ENCODE assay signal across 10 mouse cellular contexts in genomic region chr11:43633658-43634401, GRCm38 (mm10). TPM values are rescaled to one million over a fixed set of nuclear protein-coding genes. Genes with fewer than 3 reads are reported as not detected.
A peak's percentile ranks its signal among the peaks of the same experiment; 100 is the strongest.
DNase-seq lines count a peak whose midpoint lies in the region; ATAC-seq and TF ChIP-seq lines count a peak whose summit lies in the region.
"Had no signal": no experiment of that assay in that cellular context is flagged by ENCODE, and none has a peak within 500 bp of the region (broad histone marks: within the 10 kb centered on the region; RNA-seq: fewer than 3 reads in every experiment).

No protein-coding gene starts in this region.

- no peaks in the 10 kb centered on the region for H3K27me3 ChIP-seq in intestine, embryonic 14.5 days (replicated peaks; ENCODE audit: control insufficient read depth, insufficient read depth, low read length)
- no peaks in the 10 kb centered on the region for H3K27me3 ChIP-seq in thymus, adult 2 months (ENCODE audit: control insufficient read depth, insufficient read depth, low read length)

- H3K27ac ChIP-seq in intestine, embryonic 14.5 days (ENCODE audit: low read depth), result peak overlapping the region; percentile 74
- H3K27ac ChIP-seq in thymus, adult 2 months (ENCODE audit: control insufficient read depth, insufficient read depth, low read length), result no peak overlapping the region

- intact Hi-C loops in left cerebral cortex, postnatal 4 days (cut with DNase I), result no loop called here

- H3K4me1 ChIP-seq in intestine, embryonic 14.5 days (replicated peaks; ENCODE audit: control insufficient read depth, insufficient read depth, low read length), result peaks cover 26% of the 10 kb centered on the region
- no peaks in the 10 kb centered on the region for H3K4me1 ChIP-seq in thymus, adult 2 months (replicated peaks; ENCODE audit: control insufficient read depth, insufficient read depth, low read length)

- no peaks in the 10 kb centered on the region for H3K36me3 ChIP-seq in intestine, embryonic 14.5 days (ENCODE audit: control insufficient read depth, insufficient read depth, low read length)
- H3K36me3 ChIP-seq in thymus, adult 2 months (ENCODE audit: control insufficient read depth, insufficient read depth, low read length), result no peaks in the 10 kb centered on the region

- no peak overlapping the region for H3K4me3 ChIP-seq in intestine, embryonic 14.5 days (ENCODE audit: low read depth, low read length)
- no peak overlapping the region for H3K4me3 ChIP-seq in thymus, adult 2 months (ENCODE audit: control insufficient read depth, insufficient read depth, low read length)

- 7% methylated on average over 18 of the region's 19 CpGs for WGBS in intestine, embryonic 14.5 days
- WGBS in thymus, adult 2 months, result 43% methylated on average over 19 of the region's 19 CpGs

- no peak for TF ChIP-seq CTCF in thymus, adult 2 months (IDR thresholded peaks at IDR 0.05; ENCODE audit: borderline replicate concordance, control insufficient read depth, extremely low read depth, insufficient read depth, low read length, poor library complexity)

- no peak overlapping the region for H3K9ac ChIP-seq in intestine, embryonic 14.5 days (ENCODE audit: low read length)

- H3K9me3 ChIP-seq in intestine, embryonic 14.5 days (ENCODE audit: control insufficient read depth, low read length), result no peaks in the 10 kb centered on the region

- peak; percentile 45 for DNase-seq in Muller cell, postnatal 12 days (ENCODE audit: inconsistent ontology term)
- DNase-seq in embryo, embryonic 9.5 days (ENCODE audit: extremely low spot score), result peak; percentile 76
- DNase-seq in heart, adult 11 months, result peak; percentile 98
- peak; percentile 86 for DNase-seq in intestine, embryonic 14.5 days (ENCODE audit: low spot score)
- peak; percentile 56 for DNase-seq in left cerebral cortex, postnatal 4 days
- peak; percentile 31 for DNase-seq in right cerebral cortex, postnatal 25 days
- no peak for DNase-seq in thymus, adult 2 months

- peak overlapping the region; percentile 26; the same call in 1 of the 2 replicates for H3K4me2 ChIP-seq in intestine, embryonic 14.5 days (ENCODE audit: low read length)

- ATAC-seq in intestine, embryonic 14.5 days (replicated peaks; ENCODE audit: low FRiP score, low TSS enrichment, low read depth), result peak; percentile 94
- peak; percentile 51 for ATAC-seq in megakaryocyte progenitor cell, adult 5-6 weeks (replicated peaks; ENCODE audit: poor library complexity)

- TF ChIP-seq POLR2A in thymus, adult 2 months (IDR thresholded peaks at IDR 0.05; ENCODE audit: control insufficient read depth, extremely low read depth, insufficient read depth, low read length, poor library complexity), result no peak

RNA-seq across cellular contexts. Expression of gene Fabp6, which starts 32.5 kb away (rescaled TPM):
- polyA plus RNA-seq in intestine, embryonic 14.5 days (2014; fragmentation: Nextera tagmentation; extraction: Ambion mirVana), result 0.43 TPM in 1 of 2 replicates, not detected in the other
- total RNA-seq in left cerebral cortex, postnatal 4 days (2021), result not detected
- not detected in 2 replicates for total RNA-seq in megakaryocyte progenitor cell, adult 5-6 weeks (2015)
- total RNA-seq in megakaryocyte progenitor cell, adult 5-6 weeks (2017), result not detected in 2 replicates
- polyA plus RNA-seq in thymus, adult 2 months (2012; rRNA removed), result 1.4 and 1.6 TPM in 2 replicates
- total RNA-seq: MEL had no signal
- polyA plus RNA-seq: gonadal fat pad, adult 2 months had no signal

RNA-seq across cellular contexts. Expression of gene 4933415A04Rik, which starts 47.0 kb away (rescaled TPM):
- polyA plus RNA-seq in intestine, embryonic 14.5 days (2014; fragmentation: Nextera tagmentation; extraction: Ambion mirVana), result 6.4 and 6.8 TPM in 2 replicates
- 1 to 10 TPM; 1.7 to 2.2 TPM for total RNA-seq in left cerebral cortex, postnatal 4 days (2021)
- not detected in 2 replicates for total RNA-seq in megakaryocyte progenitor cell, adult 5-6 weeks (2015)
- total RNA-seq in megakaryocyte progenitor cell, adult 5-6 weeks (2017), result not detected in 2 replicates
- polyA plus RNA-seq in thymus, adult 2 months (2012; rRNA removed), result 0.59 and 0.81 TPM in 2 replicates
- total RNA-seq: MEL had no signal

RNA-seq across cellular contexts. Expression of gene Pwwp2a, which starts 48.0 kb away (rescaled TPM):
- polyA plus RNA-seq in intestine, embryonic 14.5 days (2014; fragmentation: Nextera tagmentation; extraction: Ambion mirVana), result 36.1 and 39.1 TPM in 2 replicates
- 10 to 100 TPM; 61.1 to 70.5 TPM for total RNA-seq in left cerebral cortex, postnatal 4 days (2021)
- 44.5 and 46.9 TPM in 2 replicates for total RNA-seq in megakaryocyte progenitor cell, adult 5-6 weeks (2015)
- total RNA-seq in megakaryocyte progenitor cell, adult 5-6 weeks (2017), result 27.8 and 39.3 TPM in 2 replicates
- 35.0 and 40.9 TPM in 2 replicates for polyA plus RNA-seq in thymus, adult 2 months (2012; rRNA removed)
